Mouse (Mus musculus): Measurements from ENCODE around the gene Srp72. TPM values are rescaled to one million over a fixed set of nuclear protein-coding genes. Genes with fewer than 3 reads are reported as not detected.

Srp72 gene
- total and polyA plus RNA-seq, 3 experiments: 77.4 to 148 (median 85.2) TPM

DNA sequence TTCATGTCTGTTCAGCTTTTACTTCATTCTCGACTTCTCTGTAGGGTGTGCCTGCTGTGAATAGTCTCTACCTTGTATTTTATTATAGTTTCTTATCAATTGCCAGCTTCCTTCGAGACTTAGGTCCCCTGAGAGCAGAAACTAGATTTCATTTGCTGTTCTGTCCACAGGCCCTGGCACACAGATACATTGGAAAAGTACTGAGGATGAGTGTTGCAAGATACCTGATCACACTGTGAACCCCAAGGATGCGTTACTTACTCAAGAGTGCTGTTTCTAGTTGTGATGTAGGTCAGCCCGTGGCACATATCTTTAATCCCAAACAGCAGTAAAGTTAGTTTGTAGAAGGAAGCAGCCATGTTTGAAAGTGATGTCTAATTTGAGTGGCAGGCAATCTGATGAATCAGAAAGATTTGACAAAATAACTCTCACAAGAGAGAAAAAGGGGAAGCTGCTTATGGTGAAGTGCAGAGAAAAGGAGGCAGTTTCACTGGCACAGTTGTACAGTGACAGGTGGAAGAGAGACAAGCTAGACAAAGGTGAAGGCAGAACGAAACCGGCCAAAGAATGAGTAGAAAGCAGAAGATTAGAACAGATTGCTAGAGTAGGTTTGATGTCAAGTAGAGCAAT is 20.1 kb upstream of the Srp72 start:
- no peaks in the 10 kb centered on the region for H3K9me3 ChIP-seq (replicated peaks; ENCODE audit: low read length)
- DNase-seq (ENCODE audit: extremely low read depth): peak; percentile 47
- no peaks in the 10 kb centered on the region for H3K27me3 ChIP-seq (replicated peaks)
- dilution Hi-C loops (cut with MboI; ENCODE audit: extremely low pct_ligation_motif_present, extremely low pct_unique_long_range_greater_than_20kb, low sequenced_read_pairs): no loop called here
- TF ChIP-seq TBP (conservative IDR thresholded peaks at IDR 0.05; ENCODE audit: low read depth, low read length) (0 out of 2 replicates have a peak, but pooled peaks have one; percentile 16), RAD21 (IDR thresholded peaks at IDR 0.05; ENCODE audit: low read depth, low read length) (no peak)
- H3K4me1 ChIP-seq (ENCODE audit: control insufficient read depth in 1 of 2, insufficient read depth in 2 of 2): peaks cover 0 to 41% of the 10 kb centered on the region in 2 experiments; a peak in 2 of 4 replicates
- H3K27ac ChIP-seq (ENCODE audit: insufficient read depth, low read depth): no peak overlapping the region
- peaks cover 61% of the 10 kb centered on the region for H3K79me2 ChIP-seq (replicated peaks; ENCODE audit: control insufficient read depth, extremely low read depth, insufficient read depth, poor library complexity, severe bottlenecking)
- H3K4me2 ChIP-seq (ENCODE audit: insufficient read depth, low read depth, poor library complexity, severe bottlenecking): peak overlapping the region; percentile 30; the same call in 1 of the 2 replicates
- H3K4me3 ChIP-seq (replicated peaks in 1 of 3; ENCODE audit: low read depth in 2 of 3, low read length in 2 of 3, poor library complexity in 1 of 3): no peak overlapping the region
- in situ Hi-C loops (cut with MboI; ENCODE audit: low pct_ligation_motif_present, low pct_unique_long_range_greater_than_20kb, low sequenced_read_pairs): loop anchor here (5.0 kb wide), 1 partner anchor 42 kb away; no protein-coding TSS in a partner anchor
- H3K36me3 ChIP-seq (replicated peaks in 1 of 2; ENCODE audit: control insufficient read depth in 1 of 2, insufficient read depth in 1 of 2, low read length in 1 of 2): peaks cover 26 to 50% of the 10 kb centered on the region in 2 experiments
- H3K9ac ChIP-seq (ENCODE audit: insufficient read depth, low read depth): 0 out of 2 replicates have a peak overlapping the region, but pooled peaks have one; percentile 2

DNA sequence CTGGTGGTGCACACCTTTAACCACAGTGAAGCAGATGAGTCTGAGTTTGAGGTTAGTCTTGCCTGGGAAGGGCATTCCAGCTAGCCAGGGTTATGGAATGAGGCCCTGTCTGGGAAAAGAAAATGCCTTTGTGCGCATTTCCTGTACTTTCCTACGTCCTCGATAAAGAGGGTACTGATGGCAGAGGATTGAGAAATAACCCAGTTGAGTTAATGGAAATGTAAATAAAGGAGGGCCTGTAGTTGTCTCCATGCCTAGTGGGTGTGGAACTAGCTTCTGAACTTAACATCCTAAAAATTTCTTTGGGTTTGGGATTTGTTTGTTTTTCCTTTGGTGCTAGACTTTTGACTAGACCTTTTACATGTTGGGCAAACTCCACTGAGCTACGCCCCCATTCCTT is 19.0 kb upstream of the Srp72 start:
- dilution Hi-C loops (cut with MboI; ENCODE audit: extremely low pct_ligation_motif_present, extremely low pct_unique_long_range_greater_than_20kb, low sequenced_read_pairs): no loop called here
- peaks cover 50% of the 10 kb centered on the region for H3K79me2 ChIP-seq (replicated peaks; ENCODE audit: control insufficient read depth, extremely low read depth, insufficient read depth, poor library complexity, severe bottlenecking)
- no peak for DNase-seq (ENCODE audit: extremely low read depth)
- H3K27me3 ChIP-seq (replicated peaks): no peaks in the 10 kb centered on the region
- no peaks in the 10 kb centered on the region for H3K9me3 ChIP-seq (replicated peaks; ENCODE audit: low read length)
- in situ Hi-C loops (cut with MboI; ENCODE audit: low pct_ligation_motif_present, low pct_unique_long_range_greater_than_20kb, low sequenced_read_pairs): no loop called here
- peaks cover 32 to 60% of the 10 kb centered on the region in 2 experiments for H3K36me3 ChIP-seq (replicated peaks in 1 of 2; ENCODE audit: control insufficient read depth in 1 of 2, insufficient read depth in 1 of 2, low read length in 1 of 2)
- TF ChIP-seq KAT2A (IDR thresholded peaks at IDR 0.05; ENCODE audit: insufficient replicate concordance, low read length) (no peak), ZMIZ1 (IDR thresholded peaks at IDR 0.05; ENCODE audit: low read depth, low read length) (no peak)
- H3K4me3 ChIP-seq (replicated peaks in 1 of 3; ENCODE audit: low read depth in 2 of 3, low read length in 2 of 3, poor library complexity in 1 of 3): no peak overlapping the region
- H3K27ac ChIP-seq (ENCODE audit: insufficient read depth, low read depth): no peak overlapping the region
- H3K4me1 ChIP-seq (ENCODE audit: control insufficient read depth in 1 of 2, insufficient read depth in 2 of 2): peaks cover 0 to 41% of the 10 kb centered on the region in 2 experiments; a peak in 2 of 4 replicates
- H3K9ac ChIP-seq (ENCODE audit: insufficient read depth, low read depth): 0 out of 2 replicates have a peak overlapping the region, but pooled peaks have one; percentile 6
- no peak overlapping the region for H3K4me2 ChIP-seq (ENCODE audit: insufficient read depth, low read depth, poor library complexity, severe bottlenecking)

DNA sequence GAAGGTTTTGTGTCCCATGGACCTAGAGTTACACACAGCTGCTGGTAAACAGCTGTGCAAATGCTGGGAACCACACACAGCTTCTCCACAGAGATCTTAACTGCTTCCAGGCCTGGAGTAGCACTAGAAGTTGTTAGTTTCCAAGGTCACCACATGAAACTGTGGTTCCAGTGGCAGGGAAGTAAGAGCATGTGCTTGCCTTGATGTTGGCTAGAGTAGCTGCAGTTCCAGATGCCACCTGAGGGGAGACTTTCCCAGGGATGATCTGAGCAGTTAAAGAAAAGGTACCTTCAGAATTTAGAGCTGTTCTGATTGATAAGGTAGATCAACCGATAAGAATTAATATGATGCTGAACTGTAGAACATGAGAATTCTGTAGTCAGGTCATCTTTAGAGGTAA is 16.5 kb upstream of the Srp72 start:
- dilution Hi-C loops (cut with MboI; ENCODE audit: extremely low pct_ligation_motif_present, extremely low pct_unique_long_range_greater_than_20kb, low sequenced_read_pairs): no loop called here
- H3K79me2 ChIP-seq (replicated peaks; ENCODE audit: control insufficient read depth, extremely low read depth, insufficient read depth, poor library complexity, severe bottlenecking): peaks cover 33% of the 10 kb centered on the region
- no peak overlapping the region for H3K4me3 ChIP-seq (replicated peaks in 1 of 3; ENCODE audit: low read depth in 2 of 3, low read length in 2 of 3, poor library complexity in 1 of 3)

More for the DNA sequence above, 16.5 kb upstream of the Srp72 start:
- in situ Hi-C loops (cut with MboI; ENCODE audit: low pct_ligation_motif_present, low pct_unique_long_range_greater_than_20kb, low sequenced_read_pairs): no loop called here
- no peak overlapping the region for H3K4me2 ChIP-seq (ENCODE audit: insufficient read depth, low read depth, poor library complexity, severe bottlenecking)
- peak; percentile 33 for DNase-seq (ENCODE audit: extremely low read depth)
- H3K27ac ChIP-seq (ENCODE audit: insufficient read depth, low read depth): no peak overlapping the region
- H3K9ac ChIP-seq (ENCODE audit: insufficient read depth, low read depth): no peak overlapping the region
- H3K9me3 ChIP-seq (replicated peaks; ENCODE audit: low read length): no peaks in the 10 kb centered on the region
- peaks cover 48 to 83% of the 10 kb centered on the region in 2 experiments for H3K36me3 ChIP-seq (replicated peaks in 1 of 2; ENCODE audit: control insufficient read depth in 1 of 2, insufficient read depth in 1 of 2, low read length in 1 of 2)
- TF ChIP-seq USF2 (conservative IDR thresholded peaks at IDR 0.05; ENCODE audit: low read depth, low read length): no peak
- peak in 1 of 2 experiments; percentile 36; a peak in 1 of 4 replicates for TF ChIP-seq CTCF (conservative IDR thresholded peaks at IDR 0.05 in 1 of 2, IDR thresholded peaks at IDR 0.05 in 1 of 2; ENCODE audit: low read depth in 2 of 2, low read length in 2 of 2)
- H3K27me3 ChIP-seq (replicated peaks): no peaks in the 10 kb centered on the region
- H3K4me1 ChIP-seq (ENCODE audit: control insufficient read depth in 1 of 2, insufficient read depth in 2 of 2): peaks cover 0 to 41% of the 10 kb centered on the region in 2 experiments; a peak in 2 of 4 replicates
